Mouse (Mus musculus): ENCODE measurements around the gene Unc119. TPM values are rescaled to one million over a fixed set of nuclear protein-coding genes. Genes with fewer than 3 reads are reported as not detected.
A peak's percentile ranks its signal among the peaks of the same experiment; 100 is the strongest.

Gene Unc119
- polyA plus RNA-seq, 1 experiment from 2014 or later = 37.1 TPM

DNA sequence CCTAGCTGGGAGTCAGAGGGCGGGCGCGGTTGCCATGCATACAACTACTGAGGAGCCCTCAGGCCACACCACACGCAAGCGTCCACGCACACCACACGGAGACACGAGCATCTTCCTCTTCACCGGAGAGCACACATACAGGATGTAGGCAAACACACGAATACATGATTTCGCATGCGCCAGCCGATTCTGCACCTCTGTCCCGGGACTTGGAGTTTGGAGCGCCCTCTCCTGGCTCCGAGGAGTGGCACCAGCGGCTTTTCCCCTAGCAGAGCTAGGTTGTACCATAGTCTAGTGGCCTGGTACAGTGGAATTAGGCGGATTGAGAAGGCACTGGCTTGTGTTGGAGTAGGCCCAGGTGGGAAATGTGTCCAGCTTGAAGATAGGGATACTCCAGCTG lies 54.1 kb downstream of the Unc119 start:
- 0 out of 2 replicates have a peak, but pooled peaks have one; percentile 47 for ATAC-seq (replicated peaks; ENCODE audit: extremely low read depth, insufficient read depth, low FRiP score)
- no peak overlapping the region for H3K9ac ChIP-seq (ENCODE audit: low read length)
- no peaks in the 10 kb centered on the region for H3K36me3 ChIP-seq (ENCODE audit: control insufficient read depth, insufficient read depth)
- no peaks in the 10 kb centered on the region for H3K9me3 ChIP-seq (replicated peaks; ENCODE audit: control insufficient read depth, low read length)
- peaks cover 8% of the 10 kb centered on the region; the same call in 1 of the 2 replicates for H3K27me3 ChIP-seq (ENCODE audit: control insufficient read depth, insufficient read depth, low read length)
- H3K4me2 ChIP-seq (ENCODE audit: low read depth, low read length) = peak overlapping the region; percentile 42
- no peak overlapping the region for H3K4me3 ChIP-seq (ENCODE audit: low read length)
- WGBS = 11% methylated on average over 18 of the region's 18 CpGs
- H3K27ac ChIP-seq (ENCODE audit: low read length) = no peak overlapping the region
- no peaks in the 10 kb centered on the region for H3K4me1 ChIP-seq (ENCODE audit: control insufficient read depth, insufficient read depth, low read length)

DNA sequence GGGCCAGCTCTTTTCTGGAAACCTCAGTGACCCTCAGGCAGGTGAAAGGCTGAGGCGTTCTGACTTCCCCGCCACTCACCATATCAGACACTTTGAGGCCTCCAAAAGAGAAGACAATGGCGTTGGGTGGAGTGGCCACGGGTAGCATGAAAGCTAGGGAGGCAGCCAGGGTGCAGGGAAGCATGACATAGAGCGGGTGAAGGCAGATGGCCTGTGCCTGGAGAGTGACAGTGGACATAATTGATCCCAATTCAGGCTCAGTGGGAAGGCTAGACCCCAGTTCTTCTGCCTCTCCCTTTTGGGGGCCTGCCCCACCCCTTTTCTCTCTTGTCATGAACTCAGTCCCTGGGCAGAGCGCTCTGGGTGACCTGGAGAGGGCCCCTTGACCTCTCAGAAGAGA lies 54.9 kb downstream of the Unc119 start:
- WGBS = 71% methylated on average over 6 of the region's 6 CpGs
- H3K9ac ChIP-seq (ENCODE audit: low read length) = no peak overlapping the region
- peaks cover 8% of the 10 kb centered on the region; the same call in 1 of the 2 replicates for H3K27me3 ChIP-seq (ENCODE audit: control insufficient read depth, insufficient read depth, low read length)
- no peaks in the 10 kb centered on the region for H3K4me1 ChIP-seq (ENCODE audit: control insufficient read depth, insufficient read depth, low read length)
- H3K27ac ChIP-seq (ENCODE audit: low read length) = no peak overlapping the region
- no peak overlapping the region for H3K4me2 ChIP-seq (ENCODE audit: low read depth, low read length)
- H3K36me3 ChIP-seq (ENCODE audit: control insufficient read depth, insufficient read depth) = no peaks in the 10 kb centered on the region
- ATAC-seq (replicated peaks; ENCODE audit: extremely low read depth, insufficient read depth, low FRiP score) = no peak
- H3K4me3 ChIP-seq (ENCODE audit: low read length) = no peak overlapping the region
- no peaks in the 10 kb centered on the region for H3K9me3 ChIP-seq (replicated peaks; ENCODE audit: control insufficient read depth, low read length)

Other genes starting within 250 kb of the Unc119 start
- 14.9 and 15.2 TPM in 2 replicates for gene Fam222b, start 248.8 kb upstream of the Unc119 start, polyA plus RNA-seq (2015; fragmentation: Nextera tagmentation; extraction: Ambion mirVana)
- gene Traf4, start 177.9 kb upstream of the Unc119 start, polyA plus RNA-seq (2015; fragmentation: Nextera tagmentation; extraction: Ambion mirVana) = 37.3 and 39.1 TPM in 2 replicates
- gene Nek8, start 166.8 kb upstream of the Unc119 start, polyA plus RNA-seq (2015; fragmentation: Nextera tagmentation; extraction: Ambion mirVana) = 17.7 TPM in 2 replicates
- gene Tlcd1, start 166.8 kb upstream of the Unc119 start, polyA plus RNA-seq (2015; fragmentation: Nextera tagmentation; extraction: Ambion mirVana) = 14.2 and 16.1 TPM in 2 replicates
- gene Rpl23a, start 159.9 kb upstream of the Unc119 start, polyA plus RNA-seq (2015; fragmentation: Nextera tagmentation; extraction: Ambion mirVana) = 708 and 711 TPM in 2 replicates
- gene Rab34, start 155.1 kb upstream of the Unc119 start, polyA plus RNA-seq (2015; fragmentation: Nextera tagmentation; extraction: Ambion mirVana) = 51.5 and 60.8 TPM in 2 replicates
- 2.4 and 2.6 TPM in 2 replicates for gene Proca1, start 150.1 kb upstream of the Unc119 start, polyA plus RNA-seq (2015; fragmentation: Nextera tagmentation; extraction: Ambion mirVana)
- 58.0 and 64.5 TPM in 2 replicates for gene Sdf2, start 97.7 kb upstream of the Unc119 start, polyA plus RNA-seq (2015; fragmentation: Nextera tagmentation; extraction: Ambion mirVana)
- 16.3 and 16.9 TPM in 2 replicates for gene Supt6, start 97.5 kb upstream of the Unc119 start, polyA plus RNA-seq (2015; fragmentation: Nextera tagmentation; extraction: Ambion mirVana)
- 67.1 and 70.8 TPM in 2 replicates for gene 2610507B11Rik, start 81.7 kb upstream of the Unc119 start, polyA plus RNA-seq (2015; fragmentation: Nextera tagmentation; extraction: Ambion mirVana)
- 0.32 and 0.51 TPM in 2 replicates for gene BC030499, start 52.6 kb upstream of the Unc119 start, polyA plus RNA-seq (2015; fragmentation: Nextera tagmentation; extraction: Ambion mirVana)
- 27.7 and 28.5 TPM in 2 replicates for gene Spag5, start 42.0 kb upstream of the Unc119 start, polyA plus RNA-seq (2015; fragmentation: Nextera tagmentation; extraction: Ambion mirVana)
- 29.0 and 30.7 TPM in 2 replicates for gene Aldoc, start 20.5 kb upstream of the Unc119 start, polyA plus RNA-seq (2015; fragmentation: Nextera tagmentation; extraction: Ambion mirVana)
- 52.3 and 56.3 TPM in 2 replicates for gene Pigs, start 15.1 kb upstream of the Unc119 start, polyA plus RNA-seq (2015; fragmentation: Nextera tagmentation; extraction: Ambion mirVana)
- 4.1 and 7.9 TPM in 2 replicates for gene Foxn1, start 43.1 kb downstream of the Unc119 start, polyA plus RNA-seq (2015; fragmentation: Nextera tagmentation; extraction: Ambion mirVana)
- gene Slc13a2, start 78.7 kb downstream of the Unc119 start, polyA plus RNA-seq (2015; fragmentation: Nextera tagmentation; extraction: Ambion mirVana) = 0.10 and 0.70 TPM in 2 replicates
- 6.1 and 7.2 TPM in 2 replicates for gene Slc46a1, start 122.2 kb downstream of the Unc119 start, polyA plus RNA-seq (2015; fragmentation: Nextera tagmentation; extraction: Ambion mirVana)
- gene Sarm1, start 154.3 kb downstream of the Unc119 start, polyA plus RNA-seq (2015; fragmentation: Nextera tagmentation; extraction: Ambion mirVana) = 0.12 and 0.21 TPM in 2 replicates
- 2.1 and 2.3 TPM in 2 replicates for gene Vtn, start 155.6 kb downstream of the Unc119 start, polyA plus RNA-seq (2015; fragmentation: Nextera tagmentation; extraction: Ambion mirVana)
- not detected in 2 replicates for gene Sebox, start 160.0 kb downstream of the Unc119 start, polyA plus RNA-seq (2015; fragmentation: Nextera tagmentation; extraction: Ambion mirVana)
- 40.3 and 43.9 TPM in 2 replicates for gene Tmem199, start 168.7 kb downstream of the Unc119 start, polyA plus RNA-seq (2015; fragmentation: Nextera tagmentation; extraction: Ambion mirVana)
- 186 and 187 TPM in 2 replicates for gene Poldip2, start 168.7 kb downstream of the Unc119 start, polyA plus RNA-seq (2015; fragmentation: Nextera tagmentation; extraction: Ambion mirVana)
- 70.5 and 78.4 TPM in 2 replicates for gene Tnfaip1, start 192.8 kb downstream of the Unc119 start, polyA plus RNA-seq (2015; fragmentation: Nextera tagmentation; extraction: Ambion mirVana)
- gene Ift20, start 192.9 kb downstream of the Unc119 start, polyA plus RNA-seq (2015; fragmentation: Nextera tagmentation; extraction: Ambion mirVana) = 98.4 and 109 TPM in 2 replicates
- 46.8 and 48.1 TPM in 2 replicates for gene Tmem97, start 207.3 kb downstream of the Unc119 start, polyA plus RNA-seq (2015; fragmentation: Nextera tagmentation; extraction: Ambion mirVana)